Mouse (Mus musculus): ENCODE data around the gene Pcnx3.

DNA sequence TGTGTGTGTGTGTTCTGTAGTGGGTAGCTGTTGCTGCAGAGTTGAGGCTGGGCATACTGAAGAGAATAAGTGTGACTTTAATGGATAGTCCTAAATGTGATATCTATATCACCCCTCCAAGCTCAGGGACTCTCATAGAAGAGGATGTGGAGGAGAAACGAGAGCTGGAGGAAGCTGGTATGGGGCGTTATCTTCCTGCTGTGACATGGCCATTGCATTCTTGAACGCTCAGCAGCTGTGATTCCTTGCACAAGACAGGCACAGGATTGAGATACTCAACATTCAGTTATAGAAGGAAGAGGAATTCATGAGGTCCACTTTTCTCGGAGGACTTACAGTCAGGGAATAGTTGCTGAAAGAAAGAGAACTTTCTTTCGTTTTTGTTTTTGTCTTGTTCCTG, 66.8 kb downstream of the Pcnx3 start:
- no peak for TF ChIP-seq MYOG (IDR thresholded peaks at IDR 0.05; ENCODE audit: control insufficient read depth, extremely low read depth, insufficient read length)
- TF ChIP-seq CTCF (IDR thresholded peaks at IDR 0.05; ENCODE audit: control insufficient read depth, insufficient read depth, insufficient read length) = no peak
- TF ChIP-seq MAX (IDR thresholded peaks at IDR 0.05) = no peak
- TF ChIP-seq USF1 (IDR thresholded peaks at IDR 0.05; ENCODE audit: low read depth) = no peak
- no peak for TF ChIP-seq FOSL1 (IDR thresholded peaks at IDR 0.05; ENCODE audit: insufficient read depth, low read length, poor library complexity, severe bottlenecking)
- no peak for TF ChIP-seq CEBPB (IDR thresholded peaks at IDR 0.05; ENCODE audit: low read depth)
